Mouse (Mus musculus): ENCODE measurements around the gene Pkd1l1. TPM values are rescaled to one million over a fixed set of nuclear protein-coding genes. Genes with fewer than 3 reads are reported as not detected.

Pkd1l1 gene
- polyA plus RNA-seq, 1 experiment = 0.82 TPM

GRCm38 (mm10) chr11:8848049-8848448 lies 125.0 kb downstream of the Pkd1l1 start:
- H3K9me3 ChIP-seq (replicated peaks; ENCODE audit: control insufficient read depth, insufficient read depth, low read length, poor library complexity, severe bottlenecking) = no peaks in the 10 kb centered on the region
- no peak overlapping the region for H3K9ac ChIP-seq (ENCODE audit: low read depth, poor library complexity, severe bottlenecking)
- no peaks in the 10 kb centered on the region for H3K27me3 ChIP-seq (ENCODE audit: control insufficient read depth, insufficient read depth, low read length, poor library complexity, severe bottlenecking)
- no peaks in the 10 kb centered on the region for H3K36me3 ChIP-seq (ENCODE audit: control insufficient read depth, insufficient read depth, low read length, poor library complexity, severe bottlenecking)
- H3K4me3 ChIP-seq (ENCODE audit: low read depth, low read length) = no peak overlapping the region
- H3K4me1 ChIP-seq (ENCODE audit: control insufficient read depth, insufficient read depth, low read length) = no peaks in the 10 kb centered on the region
- no peak for TF ChIP-seq EP300 (IDR thresholded peaks at IDR 0.05; ENCODE audit: insufficient read depth, low read depth, low read length)
- no peak overlapping the region for H3K27ac ChIP-seq (ENCODE audit: insufficient read depth, low read length)

DNA sequence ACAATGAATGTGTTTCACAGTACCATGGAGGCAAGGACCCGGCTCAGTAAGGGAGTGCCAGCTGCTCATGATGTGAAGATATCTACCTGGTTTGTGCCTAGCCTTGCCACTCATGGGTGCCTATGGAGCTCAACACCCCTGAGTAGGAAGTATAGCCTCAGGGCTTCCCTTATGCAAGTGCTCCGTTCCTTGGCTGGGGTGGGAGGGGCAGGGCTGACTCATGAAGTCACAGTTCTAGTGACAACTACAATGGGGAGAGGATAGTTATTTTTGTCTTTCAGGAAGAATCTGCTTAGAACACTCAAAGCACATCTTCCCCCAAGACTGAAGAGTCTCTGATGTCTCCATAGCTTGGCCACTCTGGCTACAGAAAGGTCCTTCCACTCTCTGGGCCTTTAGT lies 125.4 kb downstream of the Pkd1l1 start:
- Histone ChIP-seq H3K27me3 (ENCODE audit: control insufficient read depth, insufficient read depth, low read length, poor library complexity, severe bottlenecking) (no peaks in the 10 kb centered on the region), H3K9ac (ENCODE audit: low read depth, poor library complexity, severe bottlenecking) (no peak overlapping the region), H3K36me3 (ENCODE audit: control insufficient read depth, insufficient read depth, low read length, poor library complexity, severe bottlenecking) (no peaks in the 10 kb centered on the region), H3K4me3 (ENCODE audit: low read depth, low read length) (no peak overlapping the region), H3K9me3 (replicated peaks; ENCODE audit: control insufficient read depth, insufficient read depth, low read length, poor library complexity, severe bottlenecking) (no peaks in the 10 kb centered on the region), H3K4me1 (ENCODE audit: control insufficient read depth, insufficient read depth, low read length) (no peaks in the 10 kb centered on the region), H3K27ac (ENCODE audit: insufficient read depth, low read length) (no peak overlapping the region)
- TF ChIP-seq EP300 (IDR thresholded peaks at IDR 0.05; ENCODE audit: insufficient read depth, low read depth, low read length) = no peak
- TF ChIP-seq POLR2A (IDR thresholded peaks at IDR 0.05; ENCODE audit: insufficient read depth, low read length) = no peak
- no peak for TF ChIP-seq CTCF (IDR thresholded peaks at IDR 0.05; ENCODE audit: low read depth, low read length)

DNA sequence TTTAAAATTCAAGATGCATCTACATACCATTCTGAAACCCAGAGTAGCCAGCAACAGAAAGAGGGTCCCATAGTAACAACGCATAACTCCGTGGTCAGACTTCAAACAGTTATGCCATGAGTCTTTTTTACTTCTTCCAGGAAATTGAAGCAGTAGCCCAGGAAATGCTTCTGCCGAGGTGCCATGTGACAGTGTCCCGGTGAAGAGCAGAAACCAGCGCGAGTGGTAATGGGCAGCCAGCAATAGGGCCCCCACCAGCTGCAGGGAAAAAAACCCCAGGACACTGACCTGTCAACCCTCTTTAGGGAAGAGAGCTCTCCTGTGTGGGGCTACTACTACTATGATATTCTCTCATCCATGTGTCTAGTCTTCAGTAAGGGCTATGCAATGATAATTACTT lies 136.9 kb downstream of the Pkd1l1 start:
- H3K36me3 ChIP-seq (ENCODE audit: control insufficient read depth, insufficient read depth, low read length, poor library complexity, severe bottlenecking) = no peaks in the 10 kb centered on the region
- no peak overlapping the region for H3K9ac ChIP-seq (ENCODE audit: low read depth, poor library complexity, severe bottlenecking)
- peaks cover 11% of the 10 kb centered on the region for H3K9me3 ChIP-seq (replicated peaks; ENCODE audit: control insufficient read depth, insufficient read depth, low read length, poor library complexity, severe bottlenecking)
- H3K27me3 ChIP-seq (ENCODE audit: control insufficient read depth, insufficient read depth, low read length, poor library complexity, severe bottlenecking) = 0 out of 2 replicates have a peak, but pooled peaks cover 1% of the 10 kb centered on the region
- no peak overlapping the region for H3K27ac ChIP-seq (ENCODE audit: insufficient read depth, low read length)
- TF ChIP-seq EP300 (IDR thresholded peaks at IDR 0.05; ENCODE audit: insufficient read depth, low read depth, low read length) (no peak), CTCF (IDR thresholded peaks at IDR 0.05; ENCODE audit: low read depth, low read length) (no peak), POLR2A (IDR thresholded peaks at IDR 0.05; ENCODE audit: insufficient read depth, low read length) (no peak)
- no peaks in the 10 kb centered on the region for H3K4me1 ChIP-seq (ENCODE audit: control insufficient read depth, insufficient read depth, low read length)
- no peak overlapping the region for H3K4me3 ChIP-seq (ENCODE audit: low read depth, low read length)

DNA sequence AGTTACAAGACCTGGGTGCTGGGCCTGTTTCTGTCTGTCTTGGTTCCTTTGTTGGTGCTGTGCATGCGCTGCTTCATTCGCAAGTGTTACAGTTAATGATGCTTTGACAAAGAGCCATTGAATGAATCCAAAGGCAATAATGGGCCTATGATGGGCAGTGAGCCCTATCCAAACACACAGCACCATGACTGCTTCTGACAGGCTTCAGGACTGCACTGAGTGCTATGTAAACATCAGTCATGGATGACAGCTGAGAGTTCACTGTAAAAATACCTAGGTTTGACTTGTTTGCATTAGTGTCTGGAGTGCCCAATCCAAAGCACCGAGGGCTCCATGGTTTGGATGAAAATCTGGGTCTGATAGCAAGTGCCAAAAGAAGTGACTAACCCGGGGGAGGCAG lies 138.9 kb downstream of the Pkd1l1 start:
- H3K27ac ChIP-seq (ENCODE audit: insufficient read depth, low read length) = no peak overlapping the region
- H3K9me3 ChIP-seq (replicated peaks; ENCODE audit: control insufficient read depth, insufficient read depth, low read length, poor library complexity, severe bottlenecking) = peaks cover 11% of the 10 kb centered on the region
- H3K4me1 ChIP-seq (ENCODE audit: control insufficient read depth, insufficient read depth, low read length) = no peaks in the 10 kb centered on the region
- 0 out of 2 replicates have a peak, but pooled peaks cover 1% of the 10 kb centered on the region for H3K27me3 ChIP-seq (ENCODE audit: control insufficient read depth, insufficient read depth, low read length, poor library complexity, severe bottlenecking)
- TF ChIP-seq CTCF (IDR thresholded peaks at IDR 0.05; ENCODE audit: low read depth, low read length) = no peak
- no peak for TF ChIP-seq POLR2A (IDR thresholded peaks at IDR 0.05; ENCODE audit: insufficient read depth, low read length)
- no peak for TF ChIP-seq EP300 (IDR thresholded peaks at IDR 0.05; ENCODE audit: insufficient read depth, low read depth, low read length)
- no peak overlapping the region for H3K9ac ChIP-seq (ENCODE audit: low read depth, poor library complexity, severe bottlenecking)
- no peaks in the 10 kb centered on the region for H3K36me3 ChIP-seq (ENCODE audit: control insufficient read depth, insufficient read depth, low read length, poor library complexity, severe bottlenecking)
- H3K4me3 ChIP-seq (ENCODE audit: low read depth, low read length) = no peak overlapping the region

DNA sequence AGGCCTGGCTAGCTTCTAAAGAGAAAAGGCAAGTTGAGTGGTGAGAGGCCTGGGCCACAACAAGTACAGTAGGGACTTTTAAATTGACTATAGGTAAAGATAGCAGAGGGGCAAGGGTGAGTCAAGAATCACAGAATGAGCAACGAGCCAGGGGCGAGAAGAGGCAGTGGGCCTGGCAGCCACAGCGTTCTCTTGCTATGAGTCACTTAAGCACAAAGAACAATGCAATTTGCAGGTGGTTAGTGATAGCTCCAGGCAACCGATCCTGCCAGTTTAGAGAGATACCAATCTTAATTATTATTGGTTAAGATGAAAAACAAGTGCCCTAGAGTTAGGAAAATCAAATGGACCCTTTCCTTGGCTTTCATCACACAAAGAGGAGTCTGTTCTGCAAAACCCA lies 142.5 kb downstream of the Pkd1l1 start:
- Histone ChIP-seq H3K9ac (ENCODE audit: low read depth, poor library complexity, severe bottlenecking) (no peak overlapping the region), H3K4me3 (ENCODE audit: low read depth, low read length) (no peak overlapping the region), H3K4me1 (ENCODE audit: control insufficient read depth, insufficient read depth, low read length) (no peaks in the 10 kb centered on the region), H3K9me3 (replicated peaks; ENCODE audit: control insufficient read depth, insufficient read depth, low read length, poor library complexity, severe bottlenecking) (no peaks in the 10 kb centered on the region), H3K27me3 (ENCODE audit: control insufficient read depth, insufficient read depth, low read length, poor library complexity, severe bottlenecking) (no peaks in the 10 kb centered on the region), H3K27ac (ENCODE audit: insufficient read depth, low read length) (no peak overlapping the region), H3K36me3 (ENCODE audit: control insufficient read depth, insufficient read depth, low read length, poor library complexity, severe bottlenecking) (no peaks in the 10 kb centered on the region)
- TF ChIP-seq CTCF (IDR thresholded peaks at IDR 0.05; ENCODE audit: low read depth, low read length) (no peak), POLR2A (IDR thresholded peaks at IDR 0.05; ENCODE audit: insufficient read depth, low read length) (no peak), EP300 (IDR thresholded peaks at IDR 0.05; ENCODE audit: insufficient read depth, low read depth, low read length) (no peak)

- Histone ChIP-seq H3K27ac (ENCODE audit: insufficient read depth, low read length) (no peak overlapping the region), H3K4me1 (ENCODE audit: control insufficient read depth, insufficient read depth, low read length) (no peaks in the 10 kb centered on the region), H3K27me3 (ENCODE audit: control insufficient read depth, insufficient read depth, low read length, poor library complexity, severe bottlenecking) (no peaks in the 10 kb centered on the region), H3K9ac (ENCODE audit: low read depth, poor library complexity, severe bottlenecking) (no peak overlapping the region), H3K9me3 (replicated peaks; ENCODE audit: control insufficient read depth, insufficient read depth, low read length, poor library complexity, severe bottlenecking) (no peaks in the 10 kb centered on the region), H3K4me3 (ENCODE audit: low read depth, low read length) (no peak overlapping the region), H3K36me3 (ENCODE audit: control insufficient read depth, insufficient read depth, low read length, poor library complexity, severe bottlenecking) (no peaks in the 10 kb centered on the region)
- TF ChIP-seq EP300 (IDR thresholded peaks at IDR 0.05; ENCODE audit: insufficient read depth, low read depth, low read length) (no peak), POLR2A (IDR thresholded peaks at IDR 0.05; ENCODE audit: insufficient read depth, low read length) (no peak), CTCF (IDR thresholded peaks at IDR 0.05; ENCODE audit: low read depth, low read length) (no peak)
Measured at GRCm38 (mm10) chr11:8829561-8829960, 143.5 kb downstream of the Pkd1l1 start.

All from ES-Bruce4 (cell line).